Mouse (Mus musculus): ENCODE measurements at regions not wholly inside any gene's neighbourhood (a gene's known extent, or its start where the extent isn't known, plus 50 kb on each side); places are given as distances from the start of the nearest gene placed in this dataset.
"Not testable (repeated sequence)": the region's sequence is repeated elsewhere in the genome, so short reads cannot be mapped to it uniquely, and the experiment has no call there.

DNA sequence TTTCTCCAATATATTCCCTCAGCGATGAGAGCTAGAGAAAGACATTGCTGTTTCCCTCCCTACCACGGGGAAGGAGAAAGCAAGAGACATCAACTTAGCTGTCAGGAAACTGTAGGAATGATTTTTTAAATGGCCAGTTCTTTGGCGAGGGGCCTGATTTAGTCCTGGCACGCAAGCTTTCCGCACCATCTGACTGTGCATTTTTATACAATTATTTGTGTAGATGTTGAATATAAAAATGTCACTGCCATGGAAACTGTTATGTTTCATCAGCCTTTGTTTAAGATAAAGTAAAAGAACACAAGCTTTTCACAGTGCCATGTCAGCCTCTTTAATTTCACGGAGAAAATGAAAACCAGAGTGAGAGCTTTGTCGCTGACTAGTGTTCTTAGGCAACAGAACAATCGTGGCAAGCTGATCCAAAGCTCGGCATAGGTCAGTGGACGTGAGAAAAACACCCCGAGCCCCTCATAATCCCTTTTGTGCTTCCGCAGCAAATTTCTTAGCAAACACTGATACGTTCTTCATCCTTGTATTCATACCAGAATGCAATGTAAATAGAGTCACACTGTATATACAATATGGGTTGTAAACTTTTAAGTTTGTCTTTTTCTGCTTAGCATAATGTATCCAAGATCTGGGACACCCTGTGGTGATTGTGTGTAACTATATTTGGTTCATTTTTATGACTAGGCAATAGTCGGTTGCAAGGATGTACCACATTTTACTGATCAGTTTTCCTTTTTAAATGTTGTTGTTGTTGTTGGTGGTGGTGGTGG, 79.9 kb upstream of the Tars start:
- DNase-seq (ENCODE audit: low spot score), result no peak

DNA sequence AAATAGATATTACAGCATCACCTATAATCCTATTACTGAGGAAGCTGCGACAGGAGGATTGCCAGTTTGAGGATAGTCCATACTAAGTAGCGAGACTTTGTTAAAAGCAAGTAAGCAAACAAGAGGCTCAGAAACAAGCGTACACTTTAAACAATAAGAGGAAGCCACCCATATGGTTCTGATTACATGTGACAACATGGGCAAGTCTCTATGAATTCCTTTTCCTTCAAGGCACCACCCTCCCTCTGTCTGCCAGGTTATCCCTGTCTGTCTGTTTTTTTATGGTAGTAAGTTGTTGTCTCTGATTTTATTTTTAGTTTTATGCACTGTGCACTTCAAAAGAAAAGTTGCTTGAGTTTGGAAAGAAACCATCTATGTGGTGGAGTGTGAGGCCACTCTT, 76.8 kb upstream of the Tars start:
- no peak for DNase-seq (ENCODE audit: low spot score)

DNA sequence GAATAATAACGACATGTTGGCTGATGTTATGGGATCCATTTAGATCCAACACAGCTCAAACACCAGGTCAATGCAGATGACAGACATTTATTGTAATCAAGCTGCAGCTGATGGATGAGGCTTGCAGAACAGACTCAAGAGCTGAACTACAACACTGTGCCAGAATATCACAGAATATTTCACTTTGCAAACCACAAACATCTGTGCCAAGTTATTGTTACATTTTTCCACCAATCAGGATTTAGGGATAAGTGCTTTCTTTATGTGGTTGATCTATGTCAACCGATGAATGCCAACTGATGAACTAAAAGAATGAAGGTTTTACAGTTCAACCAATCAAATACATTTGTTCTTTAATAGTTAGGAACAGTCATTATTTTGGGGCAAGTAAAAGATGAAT, 63.9 kb upstream of the Tars start:
- DNase-seq (ENCODE audit: low spot score), result no peak

DNA sequence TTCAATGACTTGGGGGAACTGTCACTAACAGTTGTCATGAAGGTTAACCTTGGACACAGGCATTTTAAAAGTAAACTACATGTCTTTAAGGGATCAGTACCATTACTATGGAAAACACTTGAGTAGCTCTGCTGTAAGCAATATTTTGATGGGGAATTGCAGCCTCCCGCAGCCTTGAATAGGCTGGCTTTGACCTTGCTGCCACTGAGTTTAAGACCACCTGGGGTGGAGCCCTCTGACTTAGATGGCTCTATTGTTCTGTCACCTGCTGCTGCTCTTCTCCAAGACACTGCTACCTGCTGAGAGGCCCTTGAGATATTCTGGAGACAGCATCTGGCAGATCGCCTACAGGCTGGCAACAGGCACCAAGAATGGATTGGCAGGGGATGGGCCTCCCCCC, 62.1 kb upstream of the Tars start:
- DNase-seq (ENCODE audit: low spot score), result not testable (repeated sequence)

GRCm38 (mm10) chr15:11459306-11459705, 59.8 kb upstream of the Tars start:
- DNase-seq (ENCODE audit: low spot score), result no peak

GRCm38 (mm10) chr15:11457278-11457677, 57.8 kb upstream of the Tars start:
- DNase-seq (ENCODE audit: low spot score), result no peak

DNA sequence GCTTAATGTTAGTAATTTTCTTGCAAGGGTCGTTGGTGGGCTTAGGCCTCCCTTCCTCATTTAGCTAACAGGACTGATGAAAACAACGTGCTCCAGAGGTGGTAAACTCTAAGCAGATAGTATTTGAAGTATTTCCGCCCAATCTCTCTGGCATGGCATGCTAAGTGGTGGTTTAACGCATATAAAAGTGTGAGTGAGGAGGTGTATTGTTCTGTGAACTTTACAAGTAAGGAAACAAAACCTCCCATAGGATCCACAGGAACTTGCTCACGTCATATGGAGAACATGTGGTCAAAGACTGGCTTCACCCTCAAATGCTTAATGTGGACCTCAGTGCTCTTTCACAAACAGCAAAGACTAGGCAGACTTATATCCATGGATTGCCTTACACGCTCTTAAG, 56.5 kb upstream of the Tars start:
- no peak for DNase-seq (ENCODE audit: low spot score)

DNA sequence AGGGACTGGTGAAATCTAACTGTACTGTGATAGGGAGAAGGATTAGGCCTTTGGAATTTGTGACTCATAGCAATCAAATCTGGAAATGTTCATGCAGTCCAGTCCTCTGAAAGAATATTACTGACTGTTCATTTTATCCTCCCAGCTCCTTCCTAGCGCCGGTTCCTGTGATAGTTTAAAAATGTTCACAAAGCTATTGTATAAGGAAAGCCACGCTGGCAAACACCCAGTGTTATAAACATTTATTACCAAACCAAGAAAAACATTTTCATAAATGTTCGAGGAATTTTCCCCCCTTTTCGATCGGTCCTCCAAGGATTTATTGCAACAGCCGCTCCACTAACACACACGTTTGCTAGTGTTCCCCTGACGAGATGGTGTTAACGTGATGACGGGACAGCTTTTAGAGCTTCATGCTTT, 55.9 kb upstream of the Tars start:
- DNase-seq (ENCODE audit: low spot score), result no peak

DNA sequence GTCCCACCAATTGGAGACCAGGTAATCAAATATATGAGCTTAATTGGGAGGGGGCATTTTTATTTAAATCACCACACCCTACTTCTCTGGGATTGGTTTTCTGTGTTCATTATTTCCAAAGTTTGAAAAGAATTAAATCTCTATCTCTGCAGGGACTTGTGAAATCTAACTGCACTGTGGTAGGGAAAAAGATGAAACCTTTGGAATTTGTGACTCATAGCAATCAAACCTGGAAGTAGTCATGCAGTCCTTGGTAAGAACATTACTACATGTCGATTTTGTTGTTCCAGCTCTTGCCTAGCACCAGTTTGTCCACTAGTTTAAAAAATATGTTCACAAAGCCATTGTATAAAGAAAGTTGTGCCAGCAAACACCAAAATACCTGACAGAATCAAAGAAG, 54.5 kb upstream of the Tars start:
- DNase-seq (ENCODE audit: low spot score), result no peak

DNA sequence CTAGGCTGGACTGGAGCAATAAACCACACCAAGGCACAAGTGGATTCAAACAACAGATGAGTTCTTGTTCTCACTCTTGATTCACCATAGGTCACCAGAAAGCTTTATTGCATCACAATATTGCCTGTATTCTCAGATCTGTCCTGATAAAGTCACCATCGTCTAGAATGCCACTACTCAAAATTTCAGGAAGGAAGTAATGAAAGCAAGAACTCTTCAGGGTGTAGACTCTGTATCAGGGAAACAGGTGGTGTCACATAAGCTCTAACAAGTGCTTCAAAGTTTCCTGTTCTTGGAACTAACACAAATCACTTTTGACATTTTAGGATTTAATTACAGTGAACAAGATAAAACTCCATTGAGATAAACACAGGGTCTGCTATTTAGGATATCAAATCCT, 52.2 kb upstream of the Tars start:
- no peak for DNase-seq (ENCODE audit: low spot score)
